Mouse (Mus musculus) lung, postnatal 0 days (tissue): ENCODE measurements around the gene Mrpl34.

Experiments used
- CTCF ChIP-seq: IDR thresholded peaks from 2 replicates; pipeline ENCODE4 v1.5.1; 2016; ENCODE audit warnings: antibody characterized with exemption, mild to moderate bottlenecking
- EP300 ChIP-seq: IDR thresholded peaks from 2 replicates; pipeline ENCODE4 v1.6.1; 2016; ENCODE audit warnings: antibody characterized with exemption, mild to moderate bottlenecking, control low read depth

GRCm38 (mm10) chr8:71457659-71458270 is 7.0 kb upstream of the Mrpl34 start:
- no peak for TF ChIP-seq CTCF
- TF ChIP-seq EP300, result no peak
